Mouse (Mus musculus): ENCODE measurements at regions not wholly inside any gene's neighbourhood (a gene's known extent, or its start where the extent isn't known, plus 50 kb on each side); places are given as distances from the start of the nearest gene placed in this dataset.
A peak's percentile ranks its signal among the peaks of the same experiment; 100 is the strongest.

- H3K9ac ChIP-seq (replicated peaks; ENCODE audit: low read length), result no peak overlapping the region
- no peak overlapping the region for H3K4me3 ChIP-seq (ENCODE audit: low read depth, low read length)
- no peaks in the 10 kb centered on the region for H3K4me1 ChIP-seq (ENCODE audit: control insufficient read depth, insufficient read depth, low read length)
- DNase-seq (ENCODE audit: low spot score) (no peak), ATAC-seq (replicated peaks; ENCODE audit: insufficient number of reproducible peaks, low FRiP score, low TSS enrichment, low read depth) (no peak)
- WGBS, result 88% methylated on average over 5 of the region's 5 CpGs
- no peak overlapping the region for H3K4me2 ChIP-seq (ENCODE audit: low read depth, low read length)
- H3K27me3 ChIP-seq (ENCODE audit: control insufficient read depth, insufficient read depth, low read length), result no peaks in the 10 kb centered on the region
- no peak overlapping the region for H3K27ac ChIP-seq (replicated peaks; ENCODE audit: low read depth, low read length)
- H3K9me3 ChIP-seq (replicated peaks; ENCODE audit: control insufficient read depth, low read length), result no peaks in the 10 kb centered on the region
- no peaks in the 10 kb centered on the region for H3K36me3 ChIP-seq (replicated peaks; ENCODE audit: control insufficient read depth, insufficient read depth, low read depth, low read length)
Measured at GRCm38 (mm10) chr6:31092760-31093159, 133.9 kb upstream of the Klf14 start.

- no peaks in the 10 kb centered on the region for H3K4me1 ChIP-seq (ENCODE audit: control insufficient read depth, insufficient read depth, low read length)
- no peak overlapping the region for H3K27ac ChIP-seq (replicated peaks; ENCODE audit: low read depth, low read length)
- no peaks in the 10 kb centered on the region for H3K36me3 ChIP-seq (replicated peaks; ENCODE audit: control insufficient read depth, insufficient read depth, low read depth, low read length)
- ATAC-seq (replicated peaks; ENCODE audit: insufficient number of reproducible peaks, low FRiP score, low TSS enrichment, low read depth) (no peak), DNase-seq (ENCODE audit: low spot score) (peak; percentile 31)
- no peak overlapping the region for H3K4me3 ChIP-seq (ENCODE audit: low read depth, low read length)
- H3K9me3 ChIP-seq (replicated peaks; ENCODE audit: control insufficient read depth, low read length), result no peaks in the 10 kb centered on the region
- no peak overlapping the region for H3K4me2 ChIP-seq (ENCODE audit: low read depth, low read length)
- H3K27me3 ChIP-seq (ENCODE audit: control insufficient read depth, insufficient read depth, low read length), result no peaks in the 10 kb centered on the region
- no peak overlapping the region for H3K9ac ChIP-seq (replicated peaks; ENCODE audit: low read length)
- 54% methylated on average over 21 of the region's 21 CpGs for WGBS
Measured at GRCm38 (mm10) chr6:31095943-31096714, 137.3 kb upstream of the Klf14 start.

DNA sequence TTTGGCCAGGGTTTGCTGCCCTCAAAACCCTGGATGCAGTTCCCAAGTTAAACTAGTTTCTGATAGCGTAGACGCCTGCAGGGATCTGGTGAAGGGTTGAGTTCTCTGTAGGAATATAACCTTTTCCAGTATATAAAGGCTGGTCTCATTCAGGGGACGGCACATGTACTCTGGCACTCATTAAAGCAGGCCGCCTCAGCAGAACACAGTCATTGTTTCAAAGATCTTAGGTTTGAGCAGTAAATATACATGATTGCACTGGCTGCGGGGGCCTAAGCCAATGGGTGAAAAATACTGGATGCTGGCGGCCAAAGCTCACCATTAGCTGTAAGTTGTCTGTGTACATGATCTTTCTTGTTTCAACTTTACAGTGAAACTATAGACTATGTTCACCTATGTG, 137.9 kb upstream of the Klf14 start:
- no peak overlapping the region for H3K4me2 ChIP-seq (ENCODE audit: low read depth, low read length)
- H3K27ac ChIP-seq (replicated peaks; ENCODE audit: low read depth, low read length), result no peak overlapping the region
- H3K36me3 ChIP-seq (replicated peaks; ENCODE audit: control insufficient read depth, insufficient read depth, low read depth, low read length), result no peaks in the 10 kb centered on the region
- no peak overlapping the region for H3K4me3 ChIP-seq (ENCODE audit: low read depth, low read length)
- no peaks in the 10 kb centered on the region for H3K4me1 ChIP-seq (ENCODE audit: control insufficient read depth, insufficient read depth, low read length)
- H3K9me3 ChIP-seq (replicated peaks; ENCODE audit: control insufficient read depth, low read length), result no peaks in the 10 kb centered on the region
- ATAC-seq (replicated peaks; ENCODE audit: insufficient number of reproducible peaks, low FRiP score, low TSS enrichment, low read depth) (no peak), DNase-seq (ENCODE audit: low spot score) (no peak)
- 70% methylated on average over 6 of the region's 6 CpGs for WGBS
- H3K9ac ChIP-seq (replicated peaks; ENCODE audit: low read length), result no peak overlapping the region
- no peaks in the 10 kb centered on the region for H3K27me3 ChIP-seq (ENCODE audit: control insufficient read depth, insufficient read depth, low read length)

DNA sequence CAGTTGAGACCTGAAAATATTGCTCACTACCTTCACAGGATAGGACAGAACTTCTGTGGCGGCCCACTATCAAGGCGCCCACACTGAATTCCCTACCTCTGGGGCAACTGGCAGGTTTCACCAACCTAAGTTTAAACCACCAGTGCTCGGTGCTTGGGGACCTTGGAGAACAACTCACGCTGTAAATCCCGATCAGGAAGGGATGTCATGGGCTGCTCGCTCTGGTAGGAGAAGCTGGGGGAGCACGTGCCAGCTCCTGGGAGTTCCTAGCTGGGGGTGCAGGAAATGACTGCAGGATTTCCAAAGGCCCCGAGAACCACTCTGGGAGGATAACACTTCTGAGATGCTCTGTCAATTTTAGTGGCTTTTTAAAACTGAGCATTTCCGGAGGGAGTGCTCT, 138.4 kb upstream of the Klf14 start:
- no peak for ATAC-seq (replicated peaks; ENCODE audit: insufficient number of reproducible peaks, low FRiP score, low TSS enrichment, low read depth)
- H3K36me3 ChIP-seq (replicated peaks; ENCODE audit: control insufficient read depth, insufficient read depth, low read depth, low read length), result no peaks in the 10 kb centered on the region
- 83% methylated on average over 9 of the region's 9 CpGs for WGBS

GRCm38 (mm10) chr6:31098106-31098505, 139.2 kb upstream of the Klf14 start:
- Histone ChIP-seq H3K9ac (replicated peaks; ENCODE audit: low read length) (no peak overlapping the region), H3K27ac (replicated peaks; ENCODE audit: low read depth, low read length) (no peak overlapping the region), H3K27me3 (ENCODE audit: control insufficient read depth, insufficient read depth, low read length) (no peaks in the 10 kb centered on the region), H3K4me2 (ENCODE audit: low read depth, low read length) (no peak overlapping the region), H3K36me3 (replicated peaks; ENCODE audit: control insufficient read depth, insufficient read depth, low read depth, low read length) (no peaks in the 10 kb centered on the region), H3K9me3 (replicated peaks; ENCODE audit: control insufficient read depth, low read length) (no peaks in the 10 kb centered on the region), H3K4me3 (ENCODE audit: low read depth, low read length) (no peak overlapping the region), H3K4me1 (ENCODE audit: control insufficient read depth, insufficient read depth, low read length) (no peaks in the 10 kb centered on the region)
- DNase-seq (ENCODE audit: low spot score) (no peak), ATAC-seq (replicated peaks; ENCODE audit: insufficient number of reproducible peaks, low FRiP score, low TSS enrichment, low read depth) (no peak)
- WGBS, result 86% methylated on average over 5 of the region's 5 CpGs

More for the DNA sequence above, 138.4 kb upstream of the Klf14 start:
- Histone ChIP-seq H3K4me3 (ENCODE audit: low read depth, low read length) (no peak overlapping the region), H3K9ac (replicated peaks; ENCODE audit: low read length) (no peak overlapping the region), H3K9me3 (replicated peaks; ENCODE audit: control insufficient read depth, low read length) (no peaks in the 10 kb centered on the region), H3K27ac (replicated peaks; ENCODE audit: low read depth, low read length) (no peak overlapping the region), H3K4me1 (ENCODE audit: control insufficient read depth, insufficient read depth, low read length) (no peaks in the 10 kb centered on the region), H3K4me2 (ENCODE audit: low read depth, low read length) (no peak overlapping the region), H3K27me3 (ENCODE audit: control insufficient read depth, insufficient read depth, low read length) (no peaks in the 10 kb centered on the region)
- DNase-seq (ENCODE audit: low spot score), result no peak

DNA sequence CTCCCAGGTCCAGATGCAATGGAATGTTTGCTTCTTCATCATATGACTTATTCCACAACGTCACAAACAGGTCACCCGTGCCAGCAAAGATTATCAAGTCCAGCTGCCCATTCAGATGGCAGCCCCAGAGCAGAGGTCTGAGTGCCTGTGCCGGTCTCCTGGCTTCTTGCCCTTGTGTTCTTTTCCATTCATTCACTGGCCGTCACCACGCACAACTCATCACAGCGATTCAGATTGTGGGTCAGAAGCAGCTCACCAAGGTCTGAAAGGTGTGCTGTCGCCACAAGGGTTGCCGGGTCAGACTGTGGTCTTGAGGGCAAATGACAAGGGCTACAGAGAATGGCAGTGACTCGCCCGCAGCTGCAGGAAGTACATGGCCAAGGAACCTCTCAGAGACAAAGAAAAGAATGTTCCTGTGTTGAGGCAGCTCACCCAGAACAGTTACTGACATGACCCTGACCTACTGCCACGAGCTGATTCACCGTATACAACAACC, 141.3 kb upstream of the Klf14 start:
- WGBS, result 68% methylated on average over 12 of the region's 12 CpGs
- Histone ChIP-seq H3K27me3 (ENCODE audit: control insufficient read depth, insufficient read depth, low read length) (no peaks in the 10 kb centered on the region), H3K4me3 (ENCODE audit: low read depth, low read length) (no peak overlapping the region), H3K27ac (replicated peaks; ENCODE audit: low read depth, low read length) (no peak overlapping the region), H3K4me2 (ENCODE audit: low read depth, low read length) (no peak overlapping the region), H3K36me3 (replicated peaks; ENCODE audit: control insufficient read depth, insufficient read depth, low read depth, low read length) (no peaks in the 10 kb centered on the region), H3K9ac (replicated peaks; ENCODE audit: low read length) (no peak overlapping the region), H3K9me3 (replicated peaks; ENCODE audit: control insufficient read depth, low read length) (no peaks in the 10 kb centered on the region), H3K4me1 (ENCODE audit: control insufficient read depth, insufficient read depth, low read length) (no peaks in the 10 kb centered on the region)
- no peak for ATAC-seq (replicated peaks; ENCODE audit: insufficient number of reproducible peaks, low FRiP score, low TSS enrichment, low read depth)
- no peak for DNase-seq (ENCODE audit: low spot score)

- H3K9ac ChIP-seq (replicated peaks; ENCODE audit: low read length), result no peak overlapping the region
- H3K27ac ChIP-seq (replicated peaks; ENCODE audit: low read depth, low read length), result no peak overlapping the region
- no peaks in the 10 kb centered on the region for H3K9me3 ChIP-seq (replicated peaks; ENCODE audit: control insufficient read depth, low read length)
- no peak overlapping the region for H3K4me2 ChIP-seq (ENCODE audit: low read depth, low read length)
- ATAC-seq (replicated peaks; ENCODE audit: insufficient number of reproducible peaks, low FRiP score, low TSS enrichment, low read depth) (no peak), DNase-seq (ENCODE audit: low spot score) (no peak)
- H3K4me1 ChIP-seq (ENCODE audit: control insufficient read depth, insufficient read depth, low read length), result no peaks in the 10 kb centered on the region
- no peaks in the 10 kb centered on the region for H3K27me3 ChIP-seq (ENCODE audit: control insufficient read depth, insufficient read depth, low read length)
- no peak overlapping the region for H3K4me3 ChIP-seq (ENCODE audit: low read depth, low read length)
- 73% methylated on average over 5 of the region's 5 CpGs for WGBS
- no peaks in the 10 kb centered on the region for H3K36me3 ChIP-seq (replicated peaks; ENCODE audit: control insufficient read depth, insufficient read depth, low read depth, low read length)
Measured at GRCm38 (mm10) chr6:31100749-31101148, 141.9 kb upstream of the Klf14 start.

- Histone ChIP-seq H3K9me3 (replicated peaks; ENCODE audit: control insufficient read depth, low read length) (no peaks in the 10 kb centered on the region), H3K36me3 (replicated peaks; ENCODE audit: control insufficient read depth, insufficient read depth, low read depth, low read length) (no peaks in the 10 kb centered on the region), H3K9ac (replicated peaks; ENCODE audit: low read length) (no peak overlapping the region), H3K27ac (replicated peaks; ENCODE audit: low read depth, low read length) (no peak overlapping the region; the same call in 1 of the 2 replicates), H3K4me1 (ENCODE audit: control insufficient read depth, insufficient read depth, low read length) (no peaks in the 10 kb centered on the region), H3K27me3 (ENCODE audit: control insufficient read depth, insufficient read depth, low read length) (no peaks in the 10 kb centered on the region), H3K4me3 (ENCODE audit: low read depth, low read length) (no peak overlapping the region), H3K4me2 (ENCODE audit: low read depth, low read length) (no peak overlapping the region)
- 80% methylated on average over 10 of the region's 10 CpGs for WGBS
- ATAC-seq (replicated peaks; ENCODE audit: insufficient number of reproducible peaks, low FRiP score, low TSS enrichment, low read depth), result no peak
- no peak for DNase-seq (ENCODE audit: low spot score)
Measured at GRCm38 (mm10) chr6:31106144-31106836, 147.4 kb upstream of the Klf14 start.
